In the genomic region with DNA sequence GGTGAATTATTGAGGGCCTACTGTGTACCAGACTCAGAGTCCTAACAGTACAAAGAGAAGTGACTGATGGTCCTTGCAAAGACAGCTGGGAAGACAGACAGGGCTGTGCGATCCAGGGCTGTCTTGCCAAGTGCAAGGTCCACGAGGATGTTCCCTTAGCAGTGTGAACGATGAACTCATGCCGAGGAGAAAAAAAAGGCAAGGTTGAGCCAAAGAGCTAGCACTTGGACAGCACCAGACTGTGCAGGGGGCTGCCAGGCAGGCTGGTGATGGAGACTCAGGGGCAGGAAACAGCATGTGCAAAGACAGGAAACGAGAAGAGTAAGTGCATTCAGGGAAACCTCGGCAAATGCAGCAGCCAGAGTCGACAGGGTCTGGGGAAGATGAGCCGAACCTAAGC, we compare ENCODE assay signal across 21 mouse cellular contexts.
DNase-seq lines count a peak whose midpoint lies in the region; ATAC-seq and TF ChIP-seq lines count a peak whose summit lies in the region.
"Had no signal": no experiment of that assay in that cellular context is flagged by ENCODE, and none has a peak within 500 bp of the region (broad histone marks: within the 10 kb centered on the region; RNA-seq: fewer than 3 reads in every experiment).

No protein-coding gene starts in this region.

- no peaks in the 10 kb centered on the region for H3K36me3 ChIP-seq in hindbrain, postnatal 0 days (ENCODE audit: insufficient read depth, low read length)
- H3K36me3 ChIP-seq in hindbrain, embryonic 11.5 days (ENCODE audit: control insufficient read depth, insufficient read depth, low read length), result no peaks in the 10 kb centered on the region
- no peaks in the 10 kb centered on the region for H3K36me3 ChIP-seq in neural tube, embryonic 13.5 days
- H3K36me3 ChIP-seq in forebrain, embryonic 14.5 days (ENCODE audit: control insufficient read depth, insufficient read depth, low read length), result no peaks in the 10 kb centered on the region
- H3K36me3 ChIP-seq: forebrain, embryonic 12.5 days; heart, embryonic 13.5 days; limb, embryonic 12.5 days; liver, embryonic 12.5 days had no signal

- no peaks in the 10 kb centered on the region for H3K27me3 ChIP-seq in hindbrain, postnatal 0 days (ENCODE audit: insufficient read depth, low read length)
- no peaks in the 10 kb centered on the region for H3K27me3 ChIP-seq in hindbrain, embryonic 11.5 days (ENCODE audit: control insufficient read depth, insufficient read depth, low read length)
- H3K27me3 ChIP-seq in neural tube, embryonic 13.5 days, result no peaks in the 10 kb centered on the region
- no peaks in the 10 kb centered on the region for H3K27me3 ChIP-seq in forebrain, embryonic 14.5 days (replicated peaks; ENCODE audit: control insufficient read depth, insufficient read depth, low read length)
- H3K27me3 ChIP-seq: forebrain, embryonic 12.5 days; heart, embryonic 13.5 days; limb, embryonic 12.5 days; liver, embryonic 12.5 days had no signal

- no peak overlapping the region for H3K9ac ChIP-seq in hindbrain, postnatal 0 days (replicated peaks; ENCODE audit: low read length)
- no peak overlapping the region for H3K9ac ChIP-seq in hindbrain, embryonic 11.5 days (ENCODE audit: low read depth, low read length)
- H3K9ac ChIP-seq in neural tube, embryonic 13.5 days, result 0 out of 2 replicates have a peak overlapping the region, but pooled peaks have one; percentile 31
- H3K9ac ChIP-seq in forebrain, embryonic 14.5 days (ENCODE audit: low read length), result no peak overlapping the region
- H3K9ac ChIP-seq: forebrain, embryonic 12.5 days; heart, embryonic 13.5 days; limb, embryonic 12.5 days; liver, embryonic 12.5 days had no signal

- 31% methylated on average over 8 of the region's 8 CpGs for WGBS in hindbrain, postnatal 0 days
- 69% methylated on average over 8 of the region's 8 CpGs for WGBS in hindbrain, embryonic 11.5 days
- 47% methylated on average over 8 of the region's 8 CpGs for WGBS in neural tube, embryonic 13.5 days
- WGBS in forebrain, embryonic 14.5 days, result 63% methylated on average over 8 of the region's 8 CpGs

- H3K9me3 ChIP-seq in hindbrain, postnatal 0 days (ENCODE audit: low read length), result no peaks in the 10 kb centered on the region
- H3K9me3 ChIP-seq in hindbrain, embryonic 11.5 days (ENCODE audit: control insufficient read depth, low read length), result no peaks in the 10 kb centered on the region
- no peaks in the 10 kb centered on the region for H3K9me3 ChIP-seq in neural tube, embryonic 13.5 days
- no peaks in the 10 kb centered on the region for H3K9me3 ChIP-seq in forebrain, embryonic 14.5 days (replicated peaks; ENCODE audit: control insufficient read depth, low read length)
- H3K9me3 ChIP-seq: forebrain, embryonic 12.5 days; heart, embryonic 13.5 days; limb, embryonic 12.5 days; liver, embryonic 12.5 days had no signal

- no peaks in the 10 kb centered on the region; the same call in 1 of the 2 replicates for H3K4me1 ChIP-seq in hindbrain, postnatal 0 days (ENCODE audit: insufficient read depth, low read length)
- H3K4me1 ChIP-seq in hindbrain, embryonic 11.5 days (replicated peaks; ENCODE audit: control insufficient read depth, insufficient read depth, low read length), result no peaks in the 10 kb centered on the region
- H3K4me1 ChIP-seq in neural tube, embryonic 13.5 days (replicated peaks), result peaks cover 19% of the 10 kb centered on the region
- no peaks in the 10 kb centered on the region for H3K4me1 ChIP-seq in forebrain, embryonic 14.5 days (ENCODE audit: control insufficient read depth, insufficient read depth, low read length)
- H3K4me1 ChIP-seq: heart, embryonic 13.5 days; limb, embryonic 12.5 days; liver, embryonic 12.5 days had no signal

- no peak overlapping the region for H3K4me3 ChIP-seq in hindbrain, postnatal 0 days (ENCODE audit: low read length)
- H3K4me3 ChIP-seq in hindbrain, embryonic 11.5 days (ENCODE audit: low read depth, low read length), result no peak overlapping the region
- no peak overlapping the region for H3K4me3 ChIP-seq in neural tube, embryonic 13.5 days
- H3K4me3 ChIP-seq in forebrain, embryonic 14.5 days (ENCODE audit: low read depth, low read length), result no peak overlapping the region
- H3K4me3 ChIP-seq: forebrain, embryonic 12.5 days; heart, embryonic 13.5 days; limb, embryonic 12.5 days; liver, embryonic 12.5 days had no signal

- no peak for TF ChIP-seq CTCF in hindbrain, postnatal 0 days (IDR thresholded peaks at IDR 0.05; ENCODE audit: low read depth)

- no peak overlapping the region for H3K4me2 ChIP-seq in hindbrain, postnatal 0 days (ENCODE audit: low read depth, low read length)
- H3K4me2 ChIP-seq in hindbrain, embryonic 11.5 days (replicated peaks; ENCODE audit: low read depth, low read length), result no peak overlapping the region
- H3K4me2 ChIP-seq in neural tube, embryonic 13.5 days, result no peak overlapping the region
- no peak overlapping the region for H3K4me2 ChIP-seq in forebrain, embryonic 14.5 days (ENCODE audit: low read length)
- H3K4me2 ChIP-seq: forebrain, embryonic 12.5 days; heart, embryonic 13.5 days; limb, embryonic 12.5 days; liver, embryonic 12.5 days had no signal

- peak; percentile 37 for DNase-seq in cerebellum, adult 11-12 months
- DNase-seq in cerebellum, postnatal 4 days (ENCODE audit: low spot score in 2 of 2), result no peak
- peak; percentile 32 for DNase-seq in hindbrain, postnatal 0 days (ENCODE audit: low spot score)
- no peak for DNase-seq in hindbrain, embryonic 11.5 days (ENCODE audit: low spot score)
- no peak for DNase-seq in neural tube, embryonic 10.5 days (ENCODE audit: extremely low spot score, low spot score)
- no peak for DNase-seq in adrenal gland, postnatal 14 days
- no peak for DNase-seq in forebrain, embryonic 14.5 days (ENCODE audit: low spot score)
- DNase-seq: adrenal gland, adult 8-10 months; gastrocnemius, postnatal 14 days; heart, postnatal 36 days; kidney, postnatal 4 days; layer of hippocampus, adult 9-11 months; lung, adult 2 months; lung, postnatal 36 days; right cerebral cortex, postnatal 4 days had no signal

- H3K27ac ChIP-seq in hindbrain, postnatal 0 days, result no peak overlapping the region
- no peak overlapping the region for H3K27ac ChIP-seq in hindbrain, embryonic 11.5 days (ENCODE audit: low read depth, low read length)
- H3K27ac ChIP-seq in neural tube, embryonic 13.5 days (replicated peaks), result peak overlapping the region; percentile 42; the same call in 1 of the 2 replicates
- H3K27ac ChIP-seq in forebrain, embryonic 14.5 days (ENCODE audit: low read depth, low read length), result no peak overlapping the region
- H3K27ac ChIP-seq: forebrain, embryonic 12.5 days; heart, embryonic 13.5 days; limb, embryonic 12.5 days; liver, embryonic 12.5 days had no signal

- peak; percentile 56; the same call in 1 of the 2 replicates for ATAC-seq in hindbrain, postnatal 0 days
- no peak for ATAC-seq in hindbrain, embryonic 11.5 days (ENCODE audit: low FRiP score)
- no peak for ATAC-seq in neural tube, embryonic 13.5 days (ENCODE audit: low read depth)
- no peak for ATAC-seq in forebrain, embryonic 14.5 days
- ATAC-seq: inflammation-experienced regulatory T-cells, adult 6 months; liver, embryonic 12.5 days had no signal

Comparison
In these comparisons a context has a peak if more than half of its experiments do, and no peak if none do; other contexts are left out.
1. DNase-seq: peak in cerebellum, adult 11-12 months (single experiment) and hindbrain, postnatal 0 days (single experiment); none in cerebellum, postnatal 4 days (0 of 2), hindbrain, embryonic 11.5 days (single experiment), neural tube, embryonic 10.5 days (single experiment), adrenal gland, postnatal 14 days (single experiment) and forebrain, embryonic 14.5 days (single experiment).